Mouse (Mus musculus): Measurements from ENCODE around the gene Hsd3b7.
A peak's percentile ranks its signal among the peaks of the same experiment; 100 is the strongest.
"Not testable (repeated sequence)": the region's sequence is repeated elsewhere in the genome, so short reads cannot be mapped to it uniquely, and the experiment has no call there.

Gene Hsd3b7

DNA sequence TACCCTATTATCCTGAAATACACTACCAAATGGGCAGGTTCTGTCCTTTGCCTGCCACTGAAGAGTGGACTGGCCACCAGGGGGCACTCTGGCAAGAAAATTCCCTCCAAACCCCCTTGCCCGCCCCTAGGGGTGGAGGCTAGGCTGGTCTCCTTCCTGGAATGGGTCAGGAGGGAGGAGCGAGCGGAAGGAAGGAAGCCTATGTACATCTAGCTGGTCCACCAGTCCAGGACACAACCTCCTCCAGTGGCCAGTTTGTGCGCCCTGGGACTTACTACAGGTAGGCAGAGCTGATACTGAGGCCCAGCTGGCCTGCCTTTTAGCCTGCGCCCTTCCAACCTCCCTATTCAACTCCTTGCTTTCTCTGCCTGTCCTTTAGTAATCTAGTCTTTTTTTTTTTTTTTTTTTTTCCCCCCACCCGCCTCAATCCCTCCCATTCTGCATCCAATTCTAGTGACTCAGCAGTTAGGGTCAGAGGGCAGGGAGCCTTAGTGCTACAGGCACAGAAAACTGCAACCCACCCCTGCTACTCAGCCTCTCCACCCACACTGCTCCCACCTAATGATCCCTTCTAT lies at the start of gene Hsd3b7:
Gene Hsd3b7, plus strand, starts transcription at position 170 of the 575 bp plus-strand sequence.
- peak; percentile 68 for DNase-seq (ENCODE audit: low read depth)

DNA sequence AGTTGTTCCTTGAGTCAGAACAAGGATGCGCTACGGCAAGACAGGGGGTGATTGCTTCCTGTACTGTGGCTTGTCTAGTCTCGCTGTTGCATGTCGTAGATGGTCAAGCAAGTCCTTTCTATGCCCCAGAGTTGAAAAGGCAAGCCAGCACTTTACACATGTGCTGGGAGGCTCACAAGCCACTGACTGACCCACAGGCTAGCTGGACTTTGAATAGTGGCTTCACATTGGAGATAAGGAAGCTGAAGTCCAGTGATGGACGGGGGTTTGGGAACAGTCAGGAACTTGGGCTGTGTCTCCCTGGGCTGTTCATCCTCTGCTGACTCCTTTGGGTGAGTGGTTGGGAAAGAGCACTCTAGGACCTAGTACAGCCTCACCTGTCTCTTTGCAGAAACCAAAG lies 48.8 kb upstream of the Hsd3b7 start:
- DNase-seq (ENCODE audit: low read depth) = no peak

DNA sequence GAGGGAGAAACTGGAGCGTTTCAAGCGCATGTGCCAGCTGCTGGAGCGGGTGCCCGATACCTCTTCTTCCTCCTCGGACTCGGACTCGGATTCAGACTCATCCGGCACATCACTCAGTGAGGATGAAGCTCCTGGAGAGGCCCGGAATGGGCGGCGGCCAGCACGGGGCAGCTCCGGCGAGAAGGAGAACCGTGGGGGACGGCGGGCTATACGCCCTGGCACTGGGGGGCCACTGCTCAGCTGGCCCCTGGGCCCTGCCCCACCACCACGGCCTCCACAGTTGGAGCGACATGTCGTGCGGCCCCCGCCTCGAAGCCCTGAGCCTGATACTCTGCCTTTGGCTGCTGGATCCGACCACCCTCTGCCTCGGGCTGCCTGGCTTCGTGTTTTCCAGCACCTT lies 48.3 kb upstream of the Hsd3b7 start:
- no peak for DNase-seq (ENCODE audit: low read depth)

DNA sequence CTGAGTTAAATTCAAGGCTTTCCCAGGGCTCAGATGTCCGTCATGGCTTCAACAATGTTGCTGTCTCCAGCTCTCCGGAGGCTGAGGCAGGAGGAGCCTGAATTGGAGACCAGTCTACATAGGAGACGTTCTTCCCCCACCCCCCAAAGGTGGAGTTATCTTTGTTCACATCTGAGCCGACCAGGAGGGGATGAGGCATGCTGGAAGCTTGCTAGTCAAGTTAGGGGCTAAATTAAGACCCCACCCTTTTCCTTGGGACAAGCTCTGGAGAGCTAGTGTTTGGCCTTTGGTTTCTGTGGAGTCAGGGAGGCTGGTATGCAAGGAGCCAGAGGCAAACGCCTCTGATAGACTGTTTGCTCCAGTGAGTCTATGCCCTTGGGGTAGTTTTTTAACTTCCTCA lies 47.2 kb upstream of the Hsd3b7 start:
- DNase-seq (ENCODE audit: low read depth) = no peak

DNA sequence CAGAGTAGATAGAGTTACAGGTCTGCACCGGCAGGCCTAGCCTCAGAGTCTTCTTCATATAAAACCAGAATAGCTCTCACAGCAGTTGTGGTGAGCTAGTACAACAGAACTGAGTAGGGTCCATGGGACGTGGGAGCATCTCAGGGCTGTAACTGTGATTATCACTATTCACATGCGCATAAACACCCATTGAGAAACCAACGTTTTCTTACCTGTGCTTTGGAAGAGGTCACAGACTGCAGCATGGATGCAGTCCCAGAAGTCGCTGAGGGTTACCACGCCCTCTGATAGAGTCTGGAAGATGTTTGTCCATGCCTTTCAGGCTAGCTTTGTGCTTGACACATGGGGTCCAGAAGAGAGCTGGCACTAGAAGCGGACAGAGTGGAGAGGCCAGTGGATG lies 46.7 kb upstream of the Hsd3b7 start:
- DNase-seq (ENCODE audit: low read depth) = no peak

DNA sequence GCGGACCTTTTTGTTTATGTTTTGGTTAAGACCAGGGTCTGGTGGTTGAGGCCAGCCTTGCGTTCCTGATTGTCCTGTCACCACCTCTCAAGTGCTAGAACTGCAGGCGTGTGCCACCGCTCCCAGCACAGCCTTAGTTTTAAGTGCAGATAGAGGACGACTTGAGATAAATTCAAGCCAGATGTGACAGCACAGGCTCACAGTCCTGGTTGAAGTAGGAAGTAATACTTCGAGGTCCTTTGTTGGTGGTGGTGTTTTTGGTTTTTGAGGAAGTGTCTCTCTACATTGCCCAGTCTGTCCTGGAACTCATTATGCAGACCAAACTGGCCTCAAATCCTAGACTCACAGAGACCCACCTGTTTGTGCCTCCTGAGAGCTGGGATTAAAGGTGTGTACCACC lies 40.7 kb upstream of the Hsd3b7 start:
- DNase-seq (ENCODE audit: low read depth) = no peak

DNA sequence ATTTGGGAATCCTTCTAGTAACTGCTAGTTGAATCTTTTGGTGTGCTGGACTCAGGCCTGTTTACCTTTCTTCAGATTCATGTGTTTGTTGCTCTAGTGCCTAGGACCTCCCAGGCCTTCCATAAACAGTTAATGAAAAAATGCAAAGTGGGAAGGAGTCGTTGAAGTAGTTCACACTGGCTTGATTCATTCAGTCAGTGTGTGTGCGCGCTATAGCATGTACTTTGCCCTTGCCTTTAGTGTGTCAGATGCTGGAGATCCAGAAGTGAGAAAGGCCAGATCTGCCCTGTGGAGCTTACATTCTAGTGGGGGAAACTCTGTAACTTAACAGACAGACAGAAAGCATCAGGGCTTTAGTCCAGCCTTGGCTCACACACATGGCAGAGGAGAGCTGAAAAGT lies 39.9 kb upstream of the Hsd3b7 start:
- DNase-seq (ENCODE audit: low read depth) = no peak

DNA sequence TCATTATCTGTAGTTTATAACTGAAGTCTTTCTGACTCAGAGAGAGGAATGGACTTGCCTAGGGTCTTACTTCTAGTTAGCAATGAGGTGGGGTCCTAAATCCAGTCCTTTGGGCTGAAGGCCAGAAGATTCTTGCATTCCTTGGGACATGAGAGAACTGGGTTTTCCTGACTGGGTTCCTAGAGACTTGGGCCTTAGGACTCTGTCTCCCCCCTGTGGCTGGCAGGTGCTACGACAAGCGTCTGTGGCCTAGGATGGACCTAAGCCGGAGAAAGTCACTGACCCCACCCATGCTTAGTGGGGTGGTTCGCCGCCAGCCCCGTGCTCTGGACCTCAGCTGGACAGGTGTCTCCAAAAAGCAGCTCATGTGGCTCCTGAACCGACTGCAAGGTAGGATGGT lies 39.4 kb upstream of the Hsd3b7 start:
- peak; percentile 57 for DNase-seq (ENCODE audit: low read depth)

DNA sequence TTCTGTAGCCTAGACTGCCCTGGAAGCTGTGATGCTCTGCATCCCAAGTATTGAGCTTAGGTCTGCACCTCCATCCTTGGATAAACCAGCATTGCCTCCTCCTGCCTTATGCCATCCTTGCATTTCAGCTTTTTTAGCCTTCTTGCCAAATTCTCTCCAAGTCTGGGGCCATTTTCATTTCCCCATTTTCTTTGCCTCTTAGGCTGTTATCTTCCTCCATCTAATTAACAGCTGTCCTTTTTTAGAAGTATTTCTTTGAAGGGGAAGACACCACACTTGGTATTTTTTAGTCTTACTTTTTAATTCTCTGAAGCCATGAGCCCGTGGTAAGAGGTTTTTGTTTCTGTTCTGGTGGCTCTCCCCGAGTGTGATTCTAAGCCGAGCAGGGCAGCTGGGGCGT lies 36.8 kb upstream of the Hsd3b7 start:
- DNase-seq (ENCODE audit: low read depth) = no peak

DNA sequence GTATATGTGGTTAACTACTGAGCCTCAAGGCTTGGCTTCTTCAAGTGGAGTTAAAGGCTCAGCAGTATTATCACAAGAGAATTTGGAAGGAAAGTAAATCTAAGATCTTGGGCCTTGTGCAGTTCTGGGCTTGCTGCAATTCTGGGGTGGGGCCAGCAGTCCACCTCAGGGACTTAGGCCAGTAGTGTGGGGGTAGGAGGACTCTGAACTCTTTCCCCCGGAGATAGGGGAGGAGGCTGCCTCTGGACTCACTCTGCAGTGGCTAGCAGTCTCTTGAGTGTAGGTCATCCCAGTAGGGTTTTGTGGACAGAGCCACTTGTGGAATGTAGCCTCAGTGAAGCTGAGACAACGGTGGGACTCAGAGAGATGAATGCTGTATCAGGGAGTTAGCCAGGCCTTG lies 34.6 kb upstream of the Hsd3b7 start:
- DNase-seq (ENCODE audit: low read depth) = no peak

DNA sequence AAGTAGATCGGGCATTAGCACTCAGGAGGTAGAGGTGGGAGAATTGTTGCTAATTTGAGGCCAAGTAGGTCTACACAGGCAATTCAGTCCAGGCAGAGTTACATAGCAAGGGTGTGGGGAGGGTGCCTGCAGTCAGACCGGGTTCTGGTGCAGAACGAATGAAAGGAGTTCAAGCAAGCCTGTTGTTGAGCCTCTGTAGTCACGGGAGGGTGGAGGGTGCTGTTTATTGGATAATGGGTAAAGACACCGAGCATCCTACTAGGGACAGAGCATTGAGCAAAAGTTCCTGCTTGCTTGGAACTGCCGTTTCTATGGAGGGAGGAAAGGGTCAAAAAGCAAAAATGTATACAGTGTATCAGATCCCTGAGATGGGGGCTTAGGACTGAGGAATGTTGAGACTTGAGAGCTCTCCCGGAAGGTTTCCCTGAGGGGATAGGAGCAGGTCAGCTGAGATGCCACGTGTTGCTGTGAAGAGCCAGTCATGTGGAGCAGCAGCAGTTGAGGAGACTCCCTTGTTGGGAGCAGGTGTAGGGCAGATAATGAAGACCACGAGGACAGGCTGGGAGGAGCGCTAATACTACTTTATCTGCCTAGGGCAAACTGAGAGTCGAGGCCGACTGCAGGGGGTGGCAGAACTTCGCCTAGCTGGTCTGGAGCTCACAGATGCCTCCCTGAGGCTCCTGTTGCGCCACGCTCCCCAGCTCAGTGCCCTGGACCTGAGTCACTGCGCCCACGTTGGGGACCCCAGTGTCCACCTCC lies 33.4 kb upstream of the Hsd3b7 start:
- peak; percentile 87 for DNase-seq (ENCODE audit: low read depth)

DNA sequence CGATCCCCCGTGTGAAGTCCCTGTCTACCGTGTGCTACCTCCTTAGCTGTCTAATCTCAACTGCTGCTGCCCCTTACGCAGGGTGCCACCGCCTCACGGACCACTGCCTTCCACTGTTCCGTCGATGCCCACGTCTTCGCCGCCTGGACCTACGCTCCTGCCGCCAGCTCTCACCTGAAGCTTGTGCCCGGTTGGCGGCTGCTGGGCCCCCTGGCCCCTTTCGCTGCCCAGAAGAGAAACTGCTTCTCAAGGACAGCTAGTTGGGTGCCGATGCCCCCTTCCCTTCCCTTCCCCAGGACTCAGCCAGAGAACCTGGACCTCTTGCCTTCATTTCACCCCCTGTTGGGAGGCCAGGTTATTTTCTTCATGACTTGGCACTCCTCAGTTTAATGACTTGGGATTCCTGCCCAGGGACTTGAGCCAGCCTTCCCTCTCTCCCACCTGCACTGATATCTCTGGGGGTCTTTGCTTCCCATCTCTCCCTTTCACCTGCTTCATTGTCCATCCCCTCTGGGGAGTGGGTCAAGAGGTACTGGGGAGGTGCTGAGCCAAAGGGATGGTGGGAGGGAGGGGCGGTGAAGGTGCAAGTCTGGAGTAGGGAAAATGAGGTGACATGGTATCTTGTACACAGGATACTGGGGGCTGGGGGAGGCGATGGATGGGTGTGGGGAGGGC lies 32.6 kb upstream of the Hsd3b7 start:
- DNase-seq (ENCODE audit: low read depth) = no peak

DNA sequence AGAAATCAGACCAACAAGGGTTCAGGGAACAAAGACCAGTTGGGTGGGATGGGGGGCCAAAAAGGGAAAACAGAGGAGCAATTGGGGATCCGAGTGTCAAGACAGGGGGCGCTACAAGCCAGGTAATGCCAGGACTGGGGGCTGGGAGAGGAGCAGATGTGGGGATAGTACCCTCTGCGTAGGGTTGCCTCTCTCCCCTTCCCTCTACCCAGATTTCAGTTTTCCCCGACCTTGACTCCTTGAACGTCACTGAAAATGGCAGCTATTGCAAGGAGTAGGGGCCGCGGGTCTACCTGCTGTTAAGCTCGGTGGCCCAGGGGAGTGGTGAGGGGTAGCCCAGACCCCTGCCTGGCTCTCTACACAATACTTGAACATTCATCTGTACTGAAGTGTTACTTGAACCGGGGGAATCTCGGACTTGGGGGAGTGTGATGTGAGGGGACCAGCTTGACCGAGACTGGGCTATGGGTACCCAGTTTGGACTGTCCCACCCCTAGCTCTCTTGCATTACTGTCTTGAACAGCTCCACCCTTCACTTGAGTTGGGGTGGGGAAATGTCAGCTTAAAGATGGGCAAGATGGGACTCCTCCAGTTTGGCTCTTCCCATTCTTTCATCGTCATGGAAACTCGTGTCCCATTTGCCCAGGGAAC lies 31.9 kb upstream of the Hsd3b7 start:
- no peak for DNase-seq (ENCODE audit: low read depth)

DNA sequence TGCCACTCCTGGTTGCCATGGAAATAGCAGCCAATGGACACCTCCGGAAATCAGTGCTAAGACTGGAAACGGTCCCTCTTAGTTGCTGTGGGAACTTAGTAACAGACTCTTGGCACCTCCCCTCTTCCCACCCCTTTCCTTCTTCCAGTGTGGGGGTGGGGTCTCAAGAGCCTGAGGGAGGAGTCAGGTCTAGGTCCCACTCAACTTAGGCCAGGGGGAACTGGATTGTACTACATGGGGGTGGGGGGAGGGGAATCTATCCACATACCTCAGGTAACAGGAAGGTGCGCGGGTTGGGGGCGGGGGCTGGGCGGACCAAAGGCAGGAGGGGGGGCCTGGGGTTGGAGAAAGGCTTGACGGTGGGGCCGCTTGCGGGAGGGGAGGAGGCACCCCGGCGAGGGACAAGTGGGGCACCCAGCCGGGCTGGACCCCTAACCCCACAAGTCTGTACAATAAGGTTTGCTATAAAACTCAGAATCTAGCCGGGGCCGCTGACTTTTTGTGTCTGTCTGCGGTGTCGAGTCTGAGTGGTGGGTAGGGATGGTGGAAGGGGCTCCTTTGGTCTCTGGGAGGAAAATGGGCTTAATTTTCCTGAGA lies 31.3 kb upstream of the Hsd3b7 start:
- DNase-seq (ENCODE audit: low read depth) = peak; percentile 55

DNA sequence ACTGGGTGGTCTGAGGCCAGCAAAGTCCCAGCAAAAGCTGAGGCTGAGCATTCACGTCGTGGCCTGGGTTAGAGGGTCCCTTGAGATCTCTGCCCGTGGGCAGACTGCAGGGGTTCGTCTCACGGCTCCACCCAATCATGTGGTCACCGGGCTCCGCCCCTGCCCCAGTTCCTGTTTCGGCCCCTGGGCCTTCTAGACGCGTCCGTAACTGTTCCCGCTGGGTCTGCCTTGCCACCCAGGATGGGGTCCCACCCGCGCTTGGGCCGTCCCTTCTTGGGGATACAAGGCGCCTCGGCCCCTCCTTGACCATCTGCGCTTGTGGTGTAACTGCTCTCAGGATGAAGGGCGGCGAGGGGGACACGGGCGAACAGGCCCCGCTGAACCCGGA lies 30.8 kb upstream of the Hsd3b7 start, which contains the start of gene Orai3:
Gene Orai3, plus strand, starts transcription at position 165 of the 388 bp plus-strand sequence.
- no peak for DNase-seq (ENCODE audit: low read depth)

DNA sequence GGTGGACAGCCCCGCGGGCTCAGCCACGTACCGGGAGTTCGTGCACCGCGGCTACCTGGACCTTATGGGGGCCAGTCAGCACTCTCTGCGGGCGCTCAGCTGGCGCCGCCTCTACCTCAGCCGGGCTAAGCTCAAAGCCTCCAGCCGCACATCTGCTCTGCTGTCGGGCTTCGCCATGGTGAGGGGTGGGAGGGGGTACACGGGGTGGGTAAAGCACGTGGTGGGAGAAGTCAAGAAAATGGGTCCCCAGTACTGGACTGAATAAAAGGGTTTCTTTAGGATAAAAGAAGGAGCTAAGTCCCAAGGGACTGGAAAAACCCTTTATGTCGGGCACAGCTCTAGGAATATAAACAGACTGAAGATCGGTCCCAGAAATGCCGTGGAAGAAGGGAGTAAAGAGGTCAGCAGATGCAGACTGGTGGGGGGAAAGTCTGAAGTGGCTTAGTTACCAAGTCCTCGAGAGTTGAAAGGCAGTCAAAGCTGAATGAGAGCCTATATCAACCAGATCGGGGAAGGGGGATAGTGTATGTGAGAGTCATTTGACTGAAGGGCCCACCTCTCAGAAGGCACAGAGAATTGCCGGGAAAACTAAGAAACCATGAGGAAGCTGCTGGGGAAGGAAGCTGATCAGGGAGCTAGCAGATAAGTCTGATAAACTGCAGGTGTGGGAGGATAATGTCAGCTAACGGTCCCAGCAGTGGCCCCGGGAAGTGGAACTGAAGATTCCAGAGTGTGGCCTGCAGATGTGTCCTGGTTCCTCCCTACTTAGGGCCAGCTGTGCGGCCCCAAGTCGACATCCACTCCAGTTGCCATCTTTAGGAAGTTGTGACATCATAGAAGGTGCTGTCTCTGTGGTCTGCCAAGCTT lies 30.1 kb upstream of the Hsd3b7 start:
- DNase-seq (ENCODE audit: low read depth) = no peak

DNA sequence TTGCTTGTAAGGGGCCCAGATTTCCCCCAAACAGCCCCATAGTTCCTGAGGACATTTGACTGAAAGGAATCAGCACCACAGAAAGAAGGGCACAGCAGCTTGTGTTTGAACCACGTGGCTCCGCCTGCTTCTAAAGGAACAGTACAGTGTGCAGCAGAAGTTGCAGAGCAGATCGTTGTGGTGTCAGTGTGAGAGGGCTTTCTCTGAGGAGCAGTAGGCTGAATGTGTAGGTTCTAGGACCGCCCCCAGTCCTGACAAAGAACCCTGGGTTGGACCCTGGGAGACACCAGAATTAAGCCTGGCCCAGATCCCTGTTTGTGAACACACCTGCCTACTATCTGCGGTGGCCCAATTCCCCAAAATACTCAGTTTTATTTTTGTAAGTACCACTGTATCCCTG lies 29.1 kb upstream of the Hsd3b7 start:
- no peak for DNase-seq (ENCODE audit: low read depth)

DNA sequence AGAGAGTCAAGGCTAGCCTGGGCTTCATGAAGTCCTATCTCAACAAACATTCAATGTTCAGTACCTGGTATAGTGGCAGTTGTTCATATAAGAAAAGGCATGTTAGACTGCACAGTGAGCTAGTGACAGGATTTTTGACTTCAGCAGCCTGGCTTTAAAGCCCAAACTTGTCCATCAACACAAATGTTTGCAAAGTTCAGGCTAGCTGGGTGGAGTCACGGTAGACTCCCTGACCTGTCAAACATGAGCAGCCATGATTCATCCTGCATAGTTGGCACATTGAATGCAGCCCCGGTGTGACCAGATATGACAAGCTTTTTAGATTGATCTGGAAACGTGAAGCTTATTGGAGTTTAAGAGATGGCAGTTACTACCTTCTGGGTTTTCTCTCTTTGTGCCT lies 28.3 kb upstream of the Hsd3b7 start:
- DNase-seq (ENCODE audit: low read depth) = no peak

DNA sequence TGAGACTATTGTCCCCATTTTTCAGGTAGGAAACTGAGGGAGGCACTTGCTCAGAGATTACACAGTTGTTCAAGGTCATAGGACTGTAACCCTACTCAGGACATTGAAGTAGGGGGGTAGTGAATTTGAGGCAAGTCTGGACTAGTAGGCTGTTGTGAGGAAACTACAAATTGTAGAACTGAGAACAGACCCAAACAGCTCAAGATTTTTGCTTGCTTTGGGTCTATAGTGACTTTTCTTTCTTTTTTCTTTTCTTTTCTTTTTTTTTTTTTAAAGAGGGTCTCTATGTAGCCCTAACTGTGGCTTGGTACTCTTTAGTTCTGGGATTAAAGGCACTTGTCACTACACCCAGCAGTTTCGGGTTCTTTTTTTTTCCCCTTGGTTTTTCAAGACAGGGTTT lies 27.8 kb upstream of the Hsd3b7 start:
- DNase-seq (ENCODE audit: low read depth) = no peak

DNA sequence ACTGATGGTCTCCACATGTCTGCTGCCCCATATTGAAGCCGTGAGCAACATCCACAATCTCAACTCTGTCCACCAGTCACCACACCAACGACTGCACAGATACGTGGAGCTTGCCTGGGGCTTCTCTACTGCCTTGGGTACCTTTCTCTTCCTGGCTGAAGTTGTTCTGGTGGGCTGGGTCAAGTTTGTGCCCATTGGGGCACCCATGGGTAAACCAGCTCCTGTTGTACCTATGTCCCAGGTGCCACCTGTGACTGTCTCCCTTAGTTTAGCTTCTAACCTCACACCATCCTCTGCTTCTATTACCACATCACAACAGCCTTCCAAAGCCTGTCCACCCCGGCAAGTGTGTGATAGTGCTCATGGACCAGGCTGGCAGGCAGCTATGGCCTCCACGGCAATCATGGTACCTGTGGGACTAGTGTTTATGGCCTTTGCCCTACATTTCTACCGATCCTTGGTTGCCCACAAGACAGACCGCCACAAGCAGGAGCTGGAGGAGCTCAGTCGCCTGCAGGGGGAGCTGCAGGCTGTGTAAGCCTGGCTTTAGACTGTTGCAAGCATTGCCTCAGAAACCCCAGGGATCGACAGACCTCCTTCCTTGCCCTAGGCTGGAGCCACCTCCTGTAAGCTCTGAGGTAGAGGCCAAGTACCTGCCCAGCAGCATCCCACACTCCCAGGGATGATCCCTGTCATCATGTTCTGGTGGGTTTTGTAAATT lies 26.6 kb upstream of the Hsd3b7 start:
- DNase-seq (ENCODE audit: low read depth) = peak; percentile 82

DNA sequence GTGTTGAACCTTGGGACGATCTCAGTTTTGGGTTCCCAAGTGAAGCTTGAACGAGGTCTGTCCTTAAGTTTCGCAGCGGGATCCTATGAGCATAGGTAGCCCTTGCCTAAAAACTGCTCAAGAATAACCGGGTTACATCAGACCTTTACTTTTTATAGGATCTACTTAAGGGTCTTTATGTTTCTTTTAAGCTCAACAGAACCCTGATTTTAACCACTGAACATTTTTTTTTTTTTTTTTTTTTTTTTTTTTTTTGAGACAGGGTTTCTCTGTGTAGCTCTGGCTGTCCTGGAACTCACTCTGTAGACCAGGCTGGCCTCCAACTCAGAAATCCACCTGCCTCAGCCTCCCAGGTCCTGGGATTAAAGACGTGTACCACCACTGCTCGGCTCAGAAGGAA lies 24.6 kb upstream of the Hsd3b7 start:
- DNase-seq (ENCODE audit: low read depth) = not testable (repeated sequence)
